Mouse (Mus musculus) neural tube, embryonic 11.5 days (tissue): ENCODE measurements around the gene Noc4l. TPM values are rescaled to one million over a fixed set of nuclear protein-coding genes. Genes with fewer than 3 reads are reported as not detected.

Experiments
- ATAC-seq: fragments of 200-750 bp; cut with Nextera tagmentation; 2 replicates; pipeline ENCODE4 v1.8.0; 2017; ENCODE audit warnings: moderate number of reproducible peaks, mild to moderate bottlenecking, moderate TSS enrichment, moderate library complexity; ENCODE audit not compliant: insufficient read depth, low FRiP score, low TSS enrichment
- DNase-seq: peaks from one replicate; pipeline ENCODE4 v3.0.0-alpha.2; 2015; ENCODE audit warnings: low spot score
- H3K27ac ChIP-seq: fragments of 300-500 bp; sonication (generic); 2 replicates; pipeline ENCODE4 v1.5.1; 2014; ENCODE audit warnings: low read depth, mild to moderate bottlenecking, low read length
- H3K27me3 ChIP-seq: fragments of 300-500 bp; sonication (generic); 2 replicates; pipeline ENCODE4 v1.6.1; 2014; ENCODE audit warnings: mild to moderate bottlenecking, low read length, mixed read lengths; ENCODE audit not compliant: control insufficient read depth, insufficient read depth
- H3K36me3 ChIP-seq: fragments of 300-500 bp; sonication (generic); 2 replicates; pipeline ENCODE4 v1.6.1; 2014; ENCODE audit warnings: mild to moderate bottlenecking, low read length, moderate library complexity, mixed read lengths; ENCODE audit not compliant: control insufficient read depth, insufficient read depth
- H3K4me1 ChIP-seq: fragments of 300-500 bp; sonication (generic); 2 replicates; pipeline ENCODE4 v1.6.1; 2014; ENCODE audit warnings: low read length, mixed read lengths; ENCODE audit not compliant: control insufficient read depth, insufficient read depth
- H3K4me2 ChIP-seq: fragments of 300-500 bp; sonication (generic); 2 replicates; pipeline ENCODE4 v1.6.1; 2014; ENCODE audit warnings: low read depth, mild to moderate bottlenecking, moderate library complexity
- H3K4me3 ChIP-seq: fragments of 300-500 bp; sonication (generic); 2 replicates; pipeline ENCODE4 v1.5.1; 2014; ENCODE audit warnings: low read depth, low read length
- H3K9ac ChIP-seq: fragments of 300-500 bp; sonication (generic); 2 replicates; pipeline ENCODE4 v1.6.1; 2014; ENCODE audit warnings: mild to moderate bottlenecking, low read length
- H3K9me3 ChIP-seq: fragments of 300-500 bp; sonication (generic); 2 replicates; pipeline ENCODE4 v1.6.1; 2016; ENCODE audit warnings: low read length; ENCODE audit not compliant: control insufficient read depth
- WGBS: fragments of 180-500 bp; shearing (Covaris S2); extraction: QIAGEN DNeasy Blood & Tissue Kit; methylation state at CpG from one replicate; pipeline ENCODE4 v1.1.7; 2014; 5-methylcytosine and 5-hydroxymethylcytosine counted together
- polyA plus RNA-seq: library from polyadenylated mRNA; unstranded; fragments of >200 nt; fragmentation: Nextera tagmentation; extraction: Ambion mirVana; gene quantifications from 2 replicates; pipeline ENCODE4 v1.2.1, GENCODE M21; 2014

Noc4l gene
- polyA plus RNA-seq, 1 experiment from 2014 or later = 61.6 TPM

- no peaks in the 10 kb centered on the region for H3K36me3 ChIP-seq
- DNase-seq (no peak), ATAC-seq (no peak)
- H3K4me1 ChIP-seq = no peaks in the 10 kb centered on the region
- H3K9ac ChIP-seq = no peak overlapping the region
- no peak overlapping the region for H3K27ac ChIP-seq
- no peaks in the 10 kb centered on the region for H3K9me3 ChIP-seq
- no peak overlapping the region for H3K4me3 ChIP-seq
- 77% methylated on average over 5 of the region's 5 CpGs for WGBS
- H3K27me3 ChIP-seq = no peaks in the 10 kb centered on the region
- H3K4me2 ChIP-seq = no peak overlapping the region
These were observed 41.6 kb downstream of the Noc4l start for GRCm38 (mm10) chr5:110611435-110612158.

GRCm38 (mm10) chr5:110610484-110610883, 42.7 kb downstream of the Noc4l start:
- DNase-seq = no peak
- H3K27ac ChIP-seq = no peak overlapping the region
- no peak overlapping the region for H3K4me3 ChIP-seq
- no peaks in the 10 kb centered on the region for H3K27me3 ChIP-seq
- no peaks in the 10 kb centered on the region for H3K36me3 ChIP-seq
- ATAC-seq = no peak
- H3K4me1 ChIP-seq = no peaks in the 10 kb centered on the region
- 84% methylated on average over 7 of the region's 7 CpGs for WGBS
- H3K9me3 ChIP-seq = no peaks in the 10 kb centered on the region
- no peak overlapping the region for H3K4me2 ChIP-seq
- H3K9ac ChIP-seq = no peak overlapping the region

GRCm38 (mm10) chr5:110609868-110610267, 43.3 kb downstream of the Noc4l start:
- H3K36me3 ChIP-seq = no peaks in the 10 kb centered on the region
- WGBS = 85% methylated on average over 5 of the region's 5 CpGs
- no peaks in the 10 kb centered on the region for H3K9me3 ChIP-seq
- no peak overlapping the region for H3K4me3 ChIP-seq
- no peak for DNase-seq
- H3K27me3 ChIP-seq = no peaks in the 10 kb centered on the region
- H3K9ac ChIP-seq = no peak overlapping the region
- H3K4me2 ChIP-seq = no peak overlapping the region
- ATAC-seq = no peak
- H3K4me1 ChIP-seq = no peaks in the 10 kb centered on the region
- no peak overlapping the region for H3K27ac ChIP-seq

GRCm38 (mm10) chr5:110609425-110609824, 43.8 kb downstream of the Noc4l start:
- Histone ChIP-seq H3K9ac (no peak overlapping the region), H3K4me1 (no peaks in the 10 kb centered on the region), H3K27ac (no peak overlapping the region), H3K4me3 (no peak overlapping the region), H3K9me3 (no peaks in the 10 kb centered on the region), H3K4me2 (no peak overlapping the region), H3K36me3 (no peaks in the 10 kb centered on the region), H3K27me3 (no peaks in the 10 kb centered on the region)
- ATAC-seq = no peak
- no peak for DNase-seq
- WGBS = 86% methylated on average over 3 of the region's 3 CpGs

GRCm38 (mm10) chr5:110608941-110609340, 44.3 kb downstream of the Noc4l start:
- H3K27me3 ChIP-seq = no peaks in the 10 kb centered on the region
- H3K4me1 ChIP-seq = no peaks in the 10 kb centered on the region
- H3K27ac ChIP-seq = no peak overlapping the region
- no peak overlapping the region for H3K4me3 ChIP-seq
- H3K36me3 ChIP-seq = no peaks in the 10 kb centered on the region
- ATAC-seq (no peak), DNase-seq (no peak)
- no peak overlapping the region for H3K9ac ChIP-seq
- WGBS = 77% methylated on average over 8 of the region's 8 CpGs
- H3K9me3 ChIP-seq = no peaks in the 10 kb centered on the region
- no peak overlapping the region for H3K4me2 ChIP-seq

GRCm38 (mm10) chr5:110608336-110608735, 44.9 kb downstream of the Noc4l start:
- ATAC-seq (no peak), DNase-seq (no peak)
- no peak overlapping the region for H3K4me2 ChIP-seq
- H3K4me1 ChIP-seq = no peaks in the 10 kb centered on the region
- H3K9me3 ChIP-seq = no peaks in the 10 kb centered on the region
- no peak overlapping the region for H3K9ac ChIP-seq
- H3K36me3 ChIP-seq = no peaks in the 10 kb centered on the region
- H3K27ac ChIP-seq = no peak overlapping the region
- 85% methylated on average over 6 of the region's 6 CpGs for WGBS
- no peak overlapping the region for H3K4me3 ChIP-seq
- H3K27me3 ChIP-seq = no peaks in the 10 kb centered on the region

GRCm38 (mm10) chr5:110607767-110608166, 45.5 kb downstream of the Noc4l start:
- DNase-seq = no peak
- Histone ChIP-seq H3K4me2 (no peak overlapping the region), H3K4me1 (no peaks in the 10 kb centered on the region), H3K9me3 (no peaks in the 10 kb centered on the region), H3K9ac (no peak overlapping the region), H3K27me3 (no peaks in the 10 kb centered on the region), H3K27ac (no peak overlapping the region), H3K4me3 (no peak overlapping the region), H3K36me3 (no peaks in the 10 kb centered on the region)
- no peak for ATAC-seq
- WGBS = 66% methylated on average over 3 of the region's 3 CpGs

GRCm38 (mm10) chr5:110605531-110606221, 47.5 kb downstream of the Noc4l start:
- no peak for ATAC-seq
- H3K36me3 ChIP-seq = no peaks in the 10 kb centered on the region
- H3K27me3 ChIP-seq = no peaks in the 10 kb centered on the region
- H3K27ac ChIP-seq = no peak overlapping the region
- 63% methylated on average over 5 of the region's 5 CpGs for WGBS
- no peak overlapping the region for H3K4me3 ChIP-seq
- no peak overlapping the region for H3K4me2 ChIP-seq
- DNase-seq = no peak
- H3K4me1 ChIP-seq = no peaks in the 10 kb centered on the region
- no peak overlapping the region for H3K9ac ChIP-seq
- H3K9me3 ChIP-seq = no peaks in the 10 kb centered on the region

- 87% methylated on average over 2 of the region's 2 CpGs for WGBS
- Histone ChIP-seq H3K27me3 (no peaks in the 10 kb centered on the region), H3K9ac (no peak overlapping the region), H3K4me2 (no peak overlapping the region), H3K4me3 (no peak overlapping the region), H3K36me3 (no peaks in the 10 kb centered on the region), H3K9me3 (no peaks in the 10 kb centered on the region), H3K27ac (no peak overlapping the region), H3K4me1 (no peaks in the 10 kb centered on the region)
- no peak for DNase-seq
- ATAC-seq = no peak
These were observed 48.9 kb downstream of the Noc4l start for GRCm38 (mm10) chr5:110604311-110604710.
